ENCODE assay signal across 18 mouse cellular contexts in genomic region chr17:27588231-27588630, GRCm38 (mm10). TPM values are rescaled to one million over a fixed set of nuclear protein-coding genes. Genes with fewer than 3 reads are reported as not detected.
DNase-seq lines count a peak whose midpoint lies in the region; ATAC-seq and TF ChIP-seq lines count a peak whose summit lies in the region.
"Had no signal": no experiment of that assay in that cellular context is flagged by ENCODE, and none has a peak within 500 bp of the region (broad histone marks: within the 10 kb centered on the region; RNA-seq: fewer than 3 reads in every experiment).

No protein-coding gene starts in this region.

- peak overlapping the region; percentile 50; the same call in 1 of the 2 replicates for H3K27ac ChIP-seq in heart, embryonic 11.5 days (ENCODE audit: low read depth, low read length)
- H3K27ac ChIP-seq in left cerebral cortex, adult 2 months, result peak overlapping the region; percentile 72
- no peak overlapping the region for H3K27ac ChIP-seq in forebrain, embryonic 13.5 days
- no peak overlapping the region for H3K27ac ChIP-seq in forebrain, embryonic 15.5 days (replicated peaks)
- H3K27ac ChIP-seq: hindbrain, embryonic 14.5 days; lung, embryonic 15.5 days had no signal

- TF ChIP-seq CTCF in left cerebral cortex, adult 2 months (IDR thresholded peaks at IDR 0.05), result no peak

- no peak for ATAC-seq in heart, embryonic 11.5 days (replicated peaks; ENCODE audit: insufficient number of reproducible peaks, low FRiP score, low TSS enrichment)
- ATAC-seq in common myeloid progenitor, adult 5-6 weeks (replicated peaks; ENCODE audit: low read depth, poor library complexity, severe bottlenecking), result peak; percentile 86
- no peak for ATAC-seq in forebrain, embryonic 13.5 days
- ATAC-seq in forebrain, embryonic 15.5 days (replicated peaks), result no peak

- peaks cover 12% of the 10 kb centered on the region for H3K36me3 ChIP-seq in heart, embryonic 11.5 days (ENCODE audit: control insufficient read depth, insufficient read depth, low read length)
- H3K36me3 ChIP-seq in megakaryocyte, embryonic 14.5 days (replicated peaks; ENCODE audit: low read length), result peaks cover 96% of the 10 kb centered on the region
- H3K36me3 ChIP-seq in forebrain, embryonic 13.5 days (ENCODE audit: poor library complexity, severe bottlenecking), result peaks cover 91% of the 10 kb centered on the region
- peaks cover 41% of the 10 kb centered on the region for H3K36me3 ChIP-seq in forebrain, embryonic 15.5 days

- intact Hi-C loops in left cerebral cortex, adult 2 months (cut with DNase I), result no loop called here

- H3K9ac ChIP-seq in heart, embryonic 11.5 days (ENCODE audit: low read depth, low read length), result 0 out of 2 replicates have a peak overlapping the region, but pooled peaks have one; percentile 2
- no peak overlapping the region for H3K9ac ChIP-seq in forebrain, embryonic 13.5 days
- H3K9ac ChIP-seq in forebrain, embryonic 15.5 days (replicated peaks), result no peak overlapping the region
- H3K9ac ChIP-seq: hindbrain, embryonic 14.5 days; lung, embryonic 15.5 days had no signal

- H3K4me3 ChIP-seq in heart, embryonic 11.5 days (ENCODE audit: low read depth, low read length), result no peak overlapping the region
- H3K4me3 ChIP-seq in left cerebral cortex, adult 2 months, result no peak overlapping the region
- peak overlapping the region; percentile 86 for H3K4me3 ChIP-seq in megakaryocyte, embryonic 14.5 days (replicated peaks)
- H3K4me3 ChIP-seq in forebrain, embryonic 13.5 days, result no peak overlapping the region
- no peak overlapping the region for H3K4me3 ChIP-seq in forebrain, embryonic 15.5 days
- H3K4me3 ChIP-seq: lung, embryonic 15.5 days had no signal

- no peak overlapping the region for H3K4me2 ChIP-seq in heart, embryonic 11.5 days
- H3K4me2 ChIP-seq in forebrain, embryonic 13.5 days, result no peak overlapping the region
- no peak overlapping the region for H3K4me2 ChIP-seq in forebrain, embryonic 15.5 days (replicated peaks)
- H3K4me2 ChIP-seq: hindbrain, embryonic 14.5 days; lung, embryonic 15.5 days had no signal

- H3K9me3 ChIP-seq in heart, embryonic 11.5 days (replicated peaks; ENCODE audit: control insufficient read depth, low read length), result no peaks in the 10 kb centered on the region
- H3K9me3 ChIP-seq in megakaryocyte, embryonic 14.5 days, result no peaks in the 10 kb centered on the region
- H3K9me3 ChIP-seq in forebrain, embryonic 13.5 days (replicated peaks), result no peaks in the 10 kb centered on the region
- no peaks in the 10 kb centered on the region for H3K9me3 ChIP-seq in forebrain, embryonic 15.5 days
- H3K9me3 ChIP-seq: lung, embryonic 15.5 days had no signal

- DNase-seq in heart, postnatal 4 days, result no peak
- no peak for DNase-seq in left cerebral cortex, adult 2 months (ENCODE audit: extremely low spot score in 1 of 2, low spot score in 2 of 2)
- no peak for DNase-seq in left cerebral cortex, adult 8-10 months (ENCODE audit: low spot score in 2 of 2)
- DNase-seq: cerebellum, adult 2 months; midbrain, embryonic 14.5 days; thymus, postnatal 25 days had no signal

- 57% methylated on average over 8 of the region's 8 CpGs for WGBS in heart, embryonic 11.5 days (ENCODE audit: insufficient replicate concordance)
- WGBS in forebrain, embryonic 13.5 days, result 83% methylated on average over 8 of the region's 8 CpGs
- WGBS in forebrain, embryonic 15.5 days, result 87% methylated on average over 8 of the region's 8 CpGs

- H3K27me3 ChIP-seq in heart, embryonic 11.5 days (ENCODE audit: control insufficient read depth, insufficient read depth, low read length), result no peaks in the 10 kb centered on the region
- no peaks in the 10 kb centered on the region for H3K27me3 ChIP-seq in megakaryocyte, embryonic 14.5 days (replicated peaks)
- no peaks in the 10 kb centered on the region for H3K27me3 ChIP-seq in forebrain, embryonic 13.5 days
- H3K27me3 ChIP-seq in forebrain, embryonic 15.5 days, result no peaks in the 10 kb centered on the region
- H3K27me3 ChIP-seq: lung, embryonic 15.5 days had no signal

- peaks cover 56% of the 10 kb centered on the region for H3K4me1 ChIP-seq in heart, embryonic 11.5 days (ENCODE audit: control insufficient read depth, insufficient read depth, low read length)
- peaks cover 99% of the 10 kb centered on the region for H3K4me1 ChIP-seq in megakaryocyte, embryonic 14.5 days
- H3K4me1 ChIP-seq in forebrain, embryonic 13.5 days, result no peaks in the 10 kb centered on the region; the same call in 1 of the 2 replicates
- no peaks in the 10 kb centered on the region; the same call in 1 of the 2 replicates for H3K4me1 ChIP-seq in forebrain, embryonic 15.5 days
- H3K4me1 ChIP-seq: lung, embryonic 15.5 days had no signal

RNA-seq across cellular contexts. Expression of gene AI413582, which starts 22.7 kb away (rescaled TPM):
- polyA plus RNA-seq in heart, embryonic 11.5 days (2014; fragmentation: Nextera tagmentation; extraction: Ambion mirVana), result 18.1 and 18.3 TPM in 2 replicates
- 1 to 10 TPM; 8.7 to 8.8 TPM for total RNA-seq in heart, postnatal 4 days (2021)
- total RNA-seq in left cerebral cortex, adult 2 months (2021), result 10 to 100 TPM; 86.7 to 93.8 TPM
- total RNA-seq in left cerebral cortex, adult 8-10 months (2022), result 10 to 100 TPM; 61.5 to 87.6 (median 74.4) TPM
- total RNA-seq in common myeloid progenitor, adult 5-6 weeks (2017), result 19.0 and 22.6 TPM in 2 replicates
- 81.1 and 284 TPM in 2 replicates for polyA plus RNA-seq in megakaryocyte, embryonic 14.5 days (2012; ENCODE audit: insufficient read depth, low replicate concordance)
- 22.2 and 25.2 TPM in 2 replicates for polyA plus RNA-seq in forebrain, embryonic 13.5 days (2015; fragmentation: Nextera tagmentation; extraction: Ambion mirVana)
- 34.8 and 37.4 TPM in 2 replicates for polyA plus RNA-seq in forebrain, embryonic 15.5 days (2015; fragmentation: Nextera tagmentation; extraction: Ambion mirVana)

RNA-seq across cellular contexts. Expression of gene Hmga1, which starts 31.9 kb away (rescaled TPM):
- polyA plus RNA-seq in heart, embryonic 11.5 days (2014; fragmentation: Nextera tagmentation; extraction: Ambion mirVana), result 261 and 278 TPM in 2 replicates
- total RNA-seq in heart, postnatal 4 days (2021), result 10 to 100 TPM; 54.8 to 59.1 TPM
- 10 to 100 TPM; 55.2 to 55.7 TPM for total RNA-seq in left cerebral cortex, adult 2 months (2021)
- 10 to 100 TPM; 43.7 to 50.0 (median 47.5) TPM for total RNA-seq in left cerebral cortex, adult 8-10 months (2022)
- total RNA-seq in common myeloid progenitor, adult 5-6 weeks (2017), result 141 and 203 TPM in 2 replicates
- polyA plus RNA-seq in megakaryocyte, embryonic 14.5 days (2012; ENCODE audit: insufficient read depth, low replicate concordance), result 3,567 and 8,363 TPM in 2 replicates
- 147 and 165 TPM in 2 replicates for polyA plus RNA-seq in forebrain, embryonic 13.5 days (2015; fragmentation: Nextera tagmentation; extraction: Ambion mirVana)
- polyA plus RNA-seq in forebrain, embryonic 15.5 days (2015; fragmentation: Nextera tagmentation; extraction: Ambion mirVana), result 106 and 121 TPM in 2 replicates

RNA-seq across cellular contexts. Expression of gene Nudt3, which starts 35.1 kb away (rescaled TPM):
- polyA plus RNA-seq in heart, embryonic 11.5 days (2014; fragmentation: Nextera tagmentation; extraction: Ambion mirVana), result 38.8 and 47.4 TPM in 2 replicates
- total RNA-seq in heart, postnatal 4 days (2021), result 100 to 1,000 TPM; 340 to 371 TPM
- total RNA-seq in left cerebral cortex, adult 2 months (2021), result 100 to 1,000 TPM; 550 to 603 TPM
- 100 to 1,000 TPM; 583 to 634 (median 585) TPM for total RNA-seq in left cerebral cortex, adult 8-10 months (2022)
- total RNA-seq in common myeloid progenitor, adult 5-6 weeks (2017), result 113 TPM in 2 replicates
- 157 and 272 TPM in 2 replicates for polyA plus RNA-seq in megakaryocyte, embryonic 14.5 days (2012; ENCODE audit: insufficient read depth, low replicate concordance)
- polyA plus RNA-seq in forebrain, embryonic 13.5 days (2015; fragmentation: Nextera tagmentation; extraction: Ambion mirVana), result 191 and 196 TPM in 2 replicates
- polyA plus RNA-seq in forebrain, embryonic 15.5 days (2015; fragmentation: Nextera tagmentation; extraction: Ambion mirVana), result 273 and 295 TPM in 2 replicates

RNA-seq across cellular contexts. Expression of gene RPS10-NUDT3, which starts 46.8 kb away (rescaled TPM):
- polyA plus RNA-seq in heart, embryonic 11.5 days (2014; fragmentation: Nextera tagmentation; extraction: Ambion mirVana), result not detected in 2 replicates
- total RNA-seq in heart, postnatal 4 days (2021), result not detected
- total RNA-seq in left cerebral cortex, adult 2 months (2021), result 1 to 10 TPM in 1 of 2 experiments, not detected in 1; 2.0 TPM
- 1 to 10 TPM in 1 of 4 experiments, not detected in 3; 2.0 TPM for total RNA-seq in left cerebral cortex, adult 8-10 months (2022)
- total RNA-seq in common myeloid progenitor, adult 5-6 weeks (2017), result not detected in 2 replicates
- not detected in 2 replicates for polyA plus RNA-seq in megakaryocyte, embryonic 14.5 days (2012; ENCODE audit: insufficient read depth, low replicate concordance)
- not detected in 2 replicates for polyA plus RNA-seq in forebrain, embryonic 13.5 days (2015; fragmentation: Nextera tagmentation; extraction: Ambion mirVana)
- polyA plus RNA-seq in forebrain, embryonic 15.5 days (2015; fragmentation: Nextera tagmentation; extraction: Ambion mirVana), result not detected in 2 replicates
- total RNA-seq: layer of hippocampus, postnatal 14 days had no signal
- polyA plus RNA-seq: C2C12; hindbrain, embryonic 14.5 days; kidney, embryonic 16.5 days; limb, embryonic 11.5 days; lung, embryonic 15.5 days; midbrain, embryonic 14.5 days; stomach, embryonic 16.5 days had no signal

RNA-seq across cellular contexts. Expression of gene Rps10, which starts 48.2 kb away (rescaled TPM):
- polyA plus RNA-seq in heart, embryonic 11.5 days (2014; fragmentation: Nextera tagmentation; extraction: Ambion mirVana), result 659 and 724 TPM in 2 replicates
- total RNA-seq in heart, postnatal 4 days (2021), result 100 to 1,000 TPM; 857 to 917 TPM
- 100 to 1,000 TPM; 444 to 464 TPM for total RNA-seq in left cerebral cortex, adult 2 months (2021)
- total RNA-seq in left cerebral cortex, adult 8-10 months (2022), result 100 to 1,000 TPM; 424 to 529 (median 492) TPM
- 2,180 and 2,411 TPM in 2 replicates for total RNA-seq in common myeloid progenitor, adult 5-6 weeks (2017)
- polyA plus RNA-seq in megakaryocyte, embryonic 14.5 days (2012; ENCODE audit: insufficient read depth, low replicate concordance), result 1,090 and 3,855 TPM in 2 replicates
- 659 and 777 TPM in 2 replicates for polyA plus RNA-seq in forebrain, embryonic 13.5 days (2015; fragmentation: Nextera tagmentation; extraction: Ambion mirVana)
- 578 and 580 TPM in 2 replicates for polyA plus RNA-seq in forebrain, embryonic 15.5 days (2015; fragmentation: Nextera tagmentation; extraction: Ambion mirVana)

Comparison
In these comparisons a context has a peak if more than half of its experiments do, and no peak if none do; other contexts are left out.
1. H3K27ac ChIP-seq: peak in heart, embryonic 11.5 days (single experiment) and left cerebral cortex, adult 2 months (single experiment); none in forebrain, embryonic 13.5 days (single experiment) and forebrain, embryonic 15.5 days (single experiment).